Mouse (Mus musculus) forebrain, embryonic 16.5 days (tissue): ENCODE measurements around the gene Prkra. TPM values are rescaled to one million over a fixed set of nuclear protein-coding genes. Genes with fewer than 3 reads are reported as not detected.

Source experiments
- ATAC-seq: fragments of 200-750 bp; cut with Nextera tagmentation; 2 replicates; pipeline ENCODE4 v1.8.0; 2017; ENCODE audit warnings: mild to moderate bottlenecking, moderate library complexity
- H3K27ac ChIP-seq: fragments of 300-500 bp; sonication (generic); 2 replicates; pipeline ENCODE4 v1.5.1; 2014; ENCODE audit warnings: low read length, control low read depth
- H3K27me3 ChIP-seq: fragments of 300-500 bp; sonication (generic); replicated peaks from 2 replicates; pipeline ENCODE4 v1.6.1; 2014; ENCODE audit warnings: low read length; ENCODE audit not compliant: control insufficient read depth, insufficient read depth
- H3K36me3 ChIP-seq: fragments of 300-500 bp; sonication (generic); 2 replicates; pipeline ENCODE4 v1.6.1; 2014; ENCODE audit not compliant: control insufficient read depth, insufficient read depth
- H3K4me1 ChIP-seq: fragments of 300-500 bp; sonication (generic); replicated peaks from 2 replicates; pipeline ENCODE4 v1.6.1; 2014; ENCODE audit warnings: low read length; ENCODE audit not compliant: control insufficient read depth, insufficient read depth
- H3K4me2 ChIP-seq: fragments of 300-500 bp; sonication (generic); 2 replicates; pipeline ENCODE4 v1.6.1; 2014; ENCODE audit warnings: mild to moderate bottlenecking, low read length, control low read depth
- H3K4me3 ChIP-seq: fragments of 300-500 bp; sonication (generic); replicated peaks from 2 replicates; pipeline ENCODE4 v1.5.1; 2014; ENCODE audit warnings: mild to moderate bottlenecking, low read length, control low read depth
- H3K9ac ChIP-seq: fragments of 300-500 bp; sonication (generic); replicated peaks from 2 replicates; pipeline ENCODE4 v1.6.1; 2014; ENCODE audit warnings: low read depth, low read length, control low read depth
- H3K9me3 ChIP-seq: fragments of 300-500 bp; sonication (generic); 2 replicates; pipeline ENCODE4 v1.6.1; 2016; ENCODE audit warnings: low read length; ENCODE audit not compliant: control insufficient read depth
- WGBS: fragments of 180-500 bp; shearing (Covaris S2); extraction: QIAGEN DNeasy Blood & Tissue Kit; methylation state at CpG from one replicate; pipeline ENCODE4 v1.1.7; 2014; 5-methylcytosine and 5-hydroxymethylcytosine counted together
- polyA plus RNA-seq: library from polyadenylated mRNA; unstranded; fragments of >200 nt; fragmentation: Nextera tagmentation; extraction: Ambion mirVana; gene quantifications from 2 replicates; pipeline ENCODE4 v1.2.1, GENCODE M21; 2015

The Prkra gene
- polyA plus RNA-seq, 1 experiment from 2014 or later: 99.7 TPM

DNA sequence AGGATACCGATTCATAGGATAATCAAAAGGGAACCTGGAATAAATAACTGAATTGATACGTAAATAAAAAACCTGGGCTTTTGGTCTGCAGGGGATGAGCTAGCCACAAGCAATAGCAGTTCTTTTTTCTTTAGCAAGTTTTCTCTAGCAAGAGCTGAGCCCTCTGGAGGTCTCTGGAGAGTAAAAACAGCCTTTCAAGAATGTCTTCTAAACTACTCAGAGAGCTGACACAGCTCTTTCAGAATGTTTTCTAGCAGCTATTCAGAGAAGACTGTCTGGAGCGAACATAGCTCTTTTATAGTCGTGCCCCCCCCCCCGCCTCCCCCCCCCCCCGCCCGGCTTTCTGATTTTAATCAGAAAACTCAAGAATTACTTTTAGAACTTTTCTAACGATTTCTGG is 11.6 kb upstream of the Prkra start:
- no peak overlapping the region for H3K27ac ChIP-seq
- no peaks in the 10 kb centered on the region for H3K9me3 ChIP-seq
- no peak overlapping the region for H3K4me2 ChIP-seq
- H3K4me3 ChIP-seq: no peak overlapping the region
- no peaks in the 10 kb centered on the region for H3K4me1 ChIP-seq
- peaks cover 4% of the 10 kb centered on the region; the same call in 1 of the 2 replicates for H3K36me3 ChIP-seq
- no peak overlapping the region for H3K9ac ChIP-seq
- no peak for ATAC-seq
- WGBS: 40% methylated on average over 6 of the region's 8 CpGs
- H3K27me3 ChIP-seq: no peaks in the 10 kb centered on the region

DNA sequence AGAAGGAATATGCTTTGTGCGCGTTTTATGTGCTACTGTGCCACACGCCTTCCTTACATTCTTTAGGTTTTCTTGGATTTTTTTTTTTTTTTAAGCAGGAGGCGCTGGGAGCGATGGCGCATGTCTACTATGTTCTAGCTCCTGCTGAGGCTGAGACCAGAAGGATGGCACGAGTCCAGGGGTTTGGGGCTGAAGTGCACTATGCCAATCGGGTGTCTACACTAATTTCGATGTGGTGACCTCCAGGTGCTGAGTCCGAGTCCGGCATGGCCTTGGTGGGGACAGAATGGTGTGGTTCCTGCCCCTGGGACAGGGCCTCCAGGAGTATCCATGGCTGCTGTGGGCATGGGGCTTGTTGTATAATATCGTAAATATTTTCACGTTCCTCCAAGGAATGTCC is 10.7 kb upstream of the Prkra start:
- H3K4me1 ChIP-seq: no peaks in the 10 kb centered on the region
- no peak for ATAC-seq
- H3K36me3 ChIP-seq: peaks cover 4% of the 10 kb centered on the region; the same call in 1 of the 2 replicates
- no peaks in the 10 kb centered on the region for H3K27me3 ChIP-seq
- no peak overlapping the region for H3K9ac ChIP-seq
- H3K4me3 ChIP-seq: no peak overlapping the region
- 85% methylated on average over 13 of the region's 13 CpGs for WGBS
- no peak overlapping the region for H3K27ac ChIP-seq
- no peak overlapping the region for H3K4me2 ChIP-seq
- H3K9me3 ChIP-seq: no peaks in the 10 kb centered on the region

DNA sequence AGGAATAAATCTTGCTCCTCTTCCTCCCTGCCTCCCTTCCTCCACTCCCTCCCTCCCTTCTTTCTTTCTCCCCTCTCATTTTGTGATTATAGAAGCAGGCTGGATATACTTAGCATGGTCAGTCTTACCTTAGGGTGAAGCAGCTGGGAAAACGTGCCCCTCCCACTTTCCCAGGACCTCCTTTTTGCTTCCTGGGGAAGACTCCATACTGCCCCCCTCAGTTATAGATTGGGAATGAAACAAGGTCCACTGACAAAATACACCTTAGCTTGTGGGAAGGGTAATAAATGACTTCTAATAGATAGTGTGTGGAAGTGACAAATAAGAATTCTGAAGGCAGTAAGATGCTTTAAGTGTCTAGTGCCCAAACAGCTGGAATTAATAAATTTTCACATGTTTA is 8.2 kb upstream of the Prkra start:
- Histone ChIP-seq H3K4me3 (no peak overlapping the region), H3K9me3 (no peaks in the 10 kb centered on the region), H3K4me1 (no peaks in the 10 kb centered on the region), H3K36me3 (no peaks in the 10 kb centered on the region), H3K27ac (no peak overlapping the region), H3K4me2 (no peak overlapping the region), H3K9ac (no peak overlapping the region), H3K27me3 (no peaks in the 10 kb centered on the region)
- ATAC-seq: no peak
- WGBS: 13% methylated on average over 1 of the region's 1 CpGs

DNA sequence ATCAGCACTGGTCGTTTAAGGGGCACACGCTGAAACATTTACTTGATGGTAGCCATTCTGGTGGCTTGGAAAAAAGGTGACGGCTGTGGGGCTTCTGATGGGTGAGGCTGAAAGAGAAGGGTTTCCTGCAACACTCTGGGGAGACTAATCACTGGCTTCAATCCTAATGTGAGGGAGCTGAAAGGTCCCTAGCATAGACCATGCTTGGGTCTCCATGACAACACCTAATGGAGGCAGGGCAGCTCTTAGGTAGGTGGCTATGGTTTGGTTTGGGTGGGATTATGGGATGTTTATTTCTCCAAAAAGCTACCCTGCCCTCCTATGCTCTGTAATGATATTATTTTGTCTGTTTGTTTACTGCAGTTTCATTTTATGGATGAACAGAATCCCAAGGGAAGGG is 7.6 kb upstream of the Prkra start:
- no peaks in the 10 kb centered on the region for H3K4me1 ChIP-seq
- no peaks in the 10 kb centered on the region for H3K27me3 ChIP-seq
- 76% methylated on average over 3 of the region's 3 CpGs for WGBS
- no peaks in the 10 kb centered on the region for H3K36me3 ChIP-seq
- no peak overlapping the region for H3K4me3 ChIP-seq
- ATAC-seq: no peak
- H3K27ac ChIP-seq: no peak overlapping the region
- H3K9ac ChIP-seq: no peak overlapping the region
- H3K9me3 ChIP-seq: no peaks in the 10 kb centered on the region
- no peak overlapping the region for H3K4me2 ChIP-seq

DNA sequence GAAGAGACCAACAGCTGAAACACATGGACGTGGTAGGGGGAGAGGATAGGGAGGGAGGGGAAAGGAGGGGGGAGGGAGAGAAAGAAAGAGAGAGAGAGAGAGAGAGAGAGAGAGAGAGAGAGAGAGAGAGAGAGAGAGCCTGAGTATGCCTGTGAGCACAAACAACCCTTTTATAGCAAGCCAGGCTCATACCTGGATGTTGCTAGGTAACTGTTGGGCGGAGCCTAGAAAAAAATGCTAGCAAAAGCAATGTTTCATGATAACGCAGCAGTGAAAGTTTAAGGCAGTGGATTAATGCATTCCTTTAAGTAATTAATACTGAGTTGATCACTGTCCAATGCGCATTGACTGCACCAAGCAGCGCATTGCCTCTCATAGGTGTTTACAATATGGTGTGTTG is 6.8 kb upstream of the Prkra start:
- no peak overlapping the region for H3K27ac ChIP-seq
- no peak overlapping the region for H3K4me3 ChIP-seq
- no peaks in the 10 kb centered on the region for H3K36me3 ChIP-seq
- no peak overlapping the region for H3K9ac ChIP-seq
- H3K4me1 ChIP-seq: no peaks in the 10 kb centered on the region
- WGBS: 70% methylated on average over 5 of the region's 5 CpGs
- no peak overlapping the region for H3K4me2 ChIP-seq
- ATAC-seq: no peak
- H3K9me3 ChIP-seq: no peaks in the 10 kb centered on the region
- H3K27me3 ChIP-seq: no peaks in the 10 kb centered on the region

DNA sequence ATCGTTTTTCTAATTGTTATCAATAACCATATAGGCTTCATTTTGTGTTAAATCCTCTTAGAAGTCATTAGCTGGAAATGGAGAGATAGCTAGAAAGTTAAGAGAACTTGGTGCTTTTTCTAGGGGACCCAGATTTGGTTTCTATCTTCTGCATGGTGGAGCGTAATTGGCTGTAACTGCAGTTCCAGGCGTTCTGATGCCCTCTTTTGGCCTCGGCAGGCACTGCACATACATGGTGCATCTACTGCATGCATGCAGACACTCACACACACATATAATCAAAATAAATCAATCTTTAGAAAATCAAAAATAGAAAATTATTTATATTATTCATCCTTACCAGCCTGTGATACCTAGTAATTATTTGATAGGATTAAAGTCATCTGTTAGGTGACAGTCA is 5.3 kb upstream of the Prkra start:
- H3K4me3 ChIP-seq: no peak overlapping the region
- H3K36me3 ChIP-seq: no peaks in the 10 kb centered on the region
- no peak overlapping the region for H3K9ac ChIP-seq
- no peak overlapping the region for H3K4me2 ChIP-seq
- WGBS: 92% methylated on average over 4 of the region's 4 CpGs
- peaks cover 5% of the 10 kb centered on the region for H3K4me1 ChIP-seq
- no peaks in the 10 kb centered on the region for H3K9me3 ChIP-seq
- ATAC-seq: no peak
- H3K27me3 ChIP-seq: no peaks in the 10 kb centered on the region
- no peak overlapping the region for H3K27ac ChIP-seq

DNA sequence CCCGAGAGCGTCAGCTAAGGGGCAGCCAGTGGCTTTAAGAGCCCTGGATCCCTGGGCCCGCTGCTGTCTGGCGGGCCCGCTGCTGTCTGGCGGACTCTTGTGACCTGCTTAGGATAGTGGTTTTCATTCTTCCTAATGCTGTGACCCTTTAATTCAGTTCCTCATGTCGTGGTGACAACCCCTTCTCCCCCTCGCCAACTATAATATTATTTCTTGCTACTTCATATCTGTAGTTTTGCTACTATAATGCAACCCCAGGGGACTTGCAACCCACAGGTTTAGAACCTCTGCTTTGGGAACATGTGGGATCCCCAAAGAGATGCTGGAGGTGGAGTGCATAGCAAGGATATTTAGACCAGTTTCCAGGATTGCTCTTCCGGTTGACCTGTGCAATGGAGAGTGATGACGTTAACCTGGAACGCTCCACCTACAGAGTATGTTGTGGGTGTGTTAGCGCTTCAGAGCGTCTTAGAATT is 889 bp upstream of the Prkra start:
- H3K4me2 ChIP-seq: peak overlapping the region; percentile 72
- WGBS: 33% methylated on average over 13 of the region's 13 CpGs
- H3K36me3 ChIP-seq: no peaks in the 10 kb centered on the region

DNA sequence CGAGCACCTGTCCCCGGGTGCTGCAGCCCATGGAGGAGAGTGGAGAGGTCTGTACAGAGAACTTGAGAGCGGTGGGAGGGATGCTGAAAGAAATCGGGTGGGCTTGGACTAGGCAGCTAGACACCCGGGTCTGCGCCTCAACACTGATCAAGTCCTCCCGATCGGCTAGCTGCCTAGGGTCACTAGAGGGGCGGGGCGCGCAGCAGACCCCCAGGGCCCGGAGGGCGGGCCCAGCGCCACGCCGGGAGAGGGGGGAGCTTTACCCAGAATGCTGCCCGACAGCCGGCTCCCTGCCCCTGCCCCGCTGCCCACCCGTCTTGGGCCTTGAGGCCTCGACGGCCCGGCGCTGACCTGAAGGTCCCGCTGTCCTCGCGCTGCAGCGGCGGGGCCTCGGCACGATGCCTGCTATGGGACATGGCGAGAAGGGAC is 360 bp downstream of the Prkra start:
- Histone ChIP-seq H3K36me3 (no peaks in the 10 kb centered on the region), H3K4me3 (peak overlapping the region; percentile 67), H3K9me3 (no peaks in the 10 kb centered on the region), H3K27ac (peak overlapping the region; percentile 69), H3K4me1 (peaks cover 15% of the 10 kb centered on the region), H3K27me3 (no peaks in the 10 kb centered on the region), H3K4me2 (peak overlapping the region; percentile 72), H3K9ac (peak overlapping the region; percentile 87)
- peak; percentile 51 for ATAC-seq
- 0% methylated on average over 31 of the region's 32 CpGs for WGBS

More for the DNA sequence above, 889 bp upstream of the Prkra start:
- peaks cover 15% of the 10 kb centered on the region for H3K4me1 ChIP-seq
- peak; percentile 18 for ATAC-seq
- H3K4me3 ChIP-seq: peak overlapping the region; percentile 67
- H3K27me3 ChIP-seq: no peaks in the 10 kb centered on the region
- H3K9ac ChIP-seq: peak overlapping the region; percentile 64
- no peaks in the 10 kb centered on the region for H3K9me3 ChIP-seq
- peak overlapping the region; percentile 69 for H3K27ac ChIP-seq

DNA sequence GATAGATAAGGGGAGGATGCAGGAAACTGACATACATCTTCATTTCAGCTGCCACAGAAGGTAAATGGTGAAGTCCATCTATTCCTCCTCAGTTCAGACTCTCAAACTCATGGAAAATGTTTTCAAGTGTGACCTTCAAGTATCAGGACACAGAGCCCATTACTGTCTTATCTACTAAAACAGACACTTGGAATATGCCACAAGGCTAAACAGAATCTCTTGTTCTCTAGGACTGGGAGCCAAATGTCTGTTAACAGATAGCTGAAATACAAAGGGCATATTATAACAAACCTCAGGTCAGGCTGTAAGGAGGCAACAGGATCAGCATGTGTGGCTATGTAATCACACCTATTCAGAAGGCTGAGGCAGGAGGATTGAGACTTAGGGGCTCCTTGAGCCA is 4.0 kb downstream of the Prkra start:
- no peak overlapping the region for H3K27ac ChIP-seq
- H3K27me3 ChIP-seq: no peaks in the 10 kb centered on the region
- ATAC-seq: no peak
- H3K4me3 ChIP-seq: no peak overlapping the region
- H3K4me1 ChIP-seq: peaks cover 13% of the 10 kb centered on the region
- H3K36me3 ChIP-seq: peaks cover 18% of the 10 kb centered on the region
- H3K9ac ChIP-seq: no peak overlapping the region
- H3K9me3 ChIP-seq: no peaks in the 10 kb centered on the region
- no peak overlapping the region for H3K4me2 ChIP-seq

DNA sequence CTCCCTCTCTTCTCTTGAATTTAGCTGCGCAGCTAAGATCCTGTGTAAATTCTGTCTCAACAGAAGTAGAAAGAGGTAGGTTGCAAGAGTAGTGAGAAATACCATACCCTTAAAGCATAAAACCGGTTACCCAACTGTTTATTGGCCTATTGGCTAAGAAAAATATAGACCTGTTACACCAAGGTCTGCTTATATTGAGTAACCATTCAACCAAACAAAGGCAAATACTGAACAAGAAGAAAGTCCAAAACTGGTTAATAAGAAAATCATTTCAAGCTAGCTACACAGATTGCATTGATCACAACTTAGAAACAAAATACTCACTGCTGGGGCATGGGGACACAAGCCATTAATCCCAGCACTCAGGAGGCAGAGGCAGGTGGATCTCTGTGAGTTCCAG is 8.2 kb downstream of the Prkra start:
- Histone ChIP-seq H3K4me3 (no peak overlapping the region), H3K4me1 (no peaks in the 10 kb centered on the region), H3K9ac (no peak overlapping the region), H3K27me3 (no peaks in the 10 kb centered on the region), H3K36me3 (peaks cover 38% of the 10 kb centered on the region), H3K9me3 (no peaks in the 10 kb centered on the region), H3K27ac (no peak overlapping the region), H3K4me2 (no peak overlapping the region)
- WGBS: 93% methylated on average over 2 of the region's 2 CpGs
- ATAC-seq: no peak
